Mouse (Mus musculus): Measurements from ENCODE around the gene Ggta1. TPM values are rescaled to one million over a fixed set of nuclear protein-coding genes. Genes with fewer than 3 reads are reported as not detected.

Gene Ggta1
- total RNA-seq (2021), result 1 to 10 TPM; 4.7 to 6.1 TPM
- long read RNA-seq, partial matches to known transcripts, result 0 of 2 reads
- long read RNA-seq, other reads (novel, unspliced or antisense), result 1 of 2 reads

DNA sequence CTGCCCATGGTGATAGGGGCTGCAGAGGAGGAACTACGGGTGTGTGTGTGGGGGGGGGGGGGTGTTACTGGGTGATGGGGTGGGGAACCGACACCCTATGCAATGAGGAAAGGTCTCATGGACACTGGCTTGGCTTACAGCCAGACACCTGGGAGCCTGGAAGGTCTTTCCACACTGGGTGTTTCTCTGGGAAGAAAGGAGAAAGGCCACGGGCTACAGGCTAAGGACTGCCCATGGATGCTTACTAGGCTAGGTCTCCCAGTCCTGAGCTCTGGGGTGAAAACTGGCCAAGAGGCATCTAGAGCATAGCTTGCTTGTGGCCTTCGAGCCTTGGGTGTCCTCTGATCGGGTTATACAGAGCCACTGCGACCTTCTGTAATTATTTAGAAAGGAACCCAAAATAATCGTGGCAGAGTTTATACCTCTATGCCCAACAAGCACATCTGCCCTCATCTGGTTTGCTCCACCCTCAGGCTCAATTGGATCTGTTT is at the start of gene Ggta1:
TSS of gene Ggta1 (minus strand) at position 441 of the 491 bp plus-strand sequence.
- no peak for DNase-seq (ENCODE audit: low spot score in 2 of 2)

DNA sequence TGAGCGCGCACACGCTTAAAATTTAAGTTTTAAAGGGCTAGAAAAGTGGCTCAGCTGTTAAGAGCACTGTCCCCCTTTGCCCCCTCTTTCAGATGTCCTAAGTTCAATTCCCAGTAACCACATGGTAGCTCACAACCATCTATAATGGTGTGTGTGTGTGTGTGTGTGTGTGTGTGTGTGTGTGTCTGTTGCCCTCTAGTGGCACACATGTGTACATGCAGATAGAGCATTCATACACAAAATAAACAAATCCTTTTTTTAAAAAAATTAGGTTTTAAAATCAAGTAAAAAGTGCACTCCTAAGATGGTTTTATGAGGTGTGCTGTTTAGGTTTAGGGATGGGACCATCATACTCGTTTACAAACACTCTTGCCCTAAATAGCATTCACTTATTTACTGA is 49.2 kb upstream of the Ggta1 start:
- DNase-seq (ENCODE audit: low spot score in 2 of 2), result no peak

DNA sequence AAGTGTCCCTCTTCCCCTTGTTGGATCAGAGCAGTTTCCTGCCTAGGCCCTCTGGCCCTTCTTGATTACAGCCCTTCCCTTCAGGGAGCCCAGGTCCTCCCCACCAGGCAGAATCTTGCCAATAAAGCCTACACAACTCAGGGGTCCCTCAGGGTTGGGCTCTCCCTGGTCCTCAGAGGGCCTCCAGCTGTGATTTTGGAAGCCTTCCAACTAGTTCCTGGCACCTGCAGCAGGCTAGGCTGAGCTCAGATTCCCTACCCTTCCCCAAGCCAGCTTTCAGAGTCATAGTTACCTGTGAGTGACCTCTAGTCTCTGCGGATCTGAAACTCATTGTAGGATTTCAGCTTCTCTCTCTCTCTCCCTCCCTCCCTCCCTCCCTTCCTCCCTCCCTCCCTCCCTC is 47.9 kb upstream of the Ggta1 start:
- DNase-seq (ENCODE audit: low spot score in 2 of 2), result no peak

DNA sequence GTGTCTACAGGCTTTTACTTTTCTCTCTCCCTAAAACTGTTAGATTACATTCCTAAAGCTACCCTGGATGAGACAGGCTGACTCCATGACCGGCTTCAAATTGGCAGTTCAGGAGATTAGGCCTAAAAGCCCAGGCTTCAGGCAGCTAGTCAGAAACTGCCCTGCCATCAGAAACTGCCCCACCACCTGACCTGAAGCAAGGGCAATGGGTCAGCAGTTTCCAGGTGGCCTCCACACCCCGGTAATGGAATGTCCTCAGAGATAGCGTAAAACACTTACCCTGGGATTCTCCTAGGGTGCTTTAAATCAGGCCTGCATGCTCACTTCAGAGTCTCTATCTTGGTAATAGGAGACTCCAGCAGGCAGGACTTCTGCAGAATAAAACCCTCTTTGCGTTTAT is 46.9 kb upstream of the Ggta1 start:
- no peak for DNase-seq (ENCODE audit: low spot score in 2 of 2)

DNA sequence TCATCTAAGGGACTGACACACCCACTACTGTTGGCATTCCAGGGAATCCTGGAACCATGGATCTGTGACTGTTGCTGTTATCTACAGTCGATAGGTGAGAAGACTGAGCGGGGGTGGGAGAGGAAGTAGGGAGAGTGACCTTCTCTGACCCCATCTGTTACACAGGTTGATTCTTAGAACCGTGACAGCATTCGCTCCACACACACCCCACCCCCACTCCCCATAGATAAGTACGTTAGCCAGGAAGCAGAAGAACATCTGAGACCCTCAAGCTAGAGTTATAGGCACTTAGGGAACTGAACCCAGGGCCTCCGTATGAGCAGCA is 46.3 kb upstream of the Ggta1 start:
- DNase-seq (ENCODE audit: low spot score in 2 of 2), result no peak

DNA sequence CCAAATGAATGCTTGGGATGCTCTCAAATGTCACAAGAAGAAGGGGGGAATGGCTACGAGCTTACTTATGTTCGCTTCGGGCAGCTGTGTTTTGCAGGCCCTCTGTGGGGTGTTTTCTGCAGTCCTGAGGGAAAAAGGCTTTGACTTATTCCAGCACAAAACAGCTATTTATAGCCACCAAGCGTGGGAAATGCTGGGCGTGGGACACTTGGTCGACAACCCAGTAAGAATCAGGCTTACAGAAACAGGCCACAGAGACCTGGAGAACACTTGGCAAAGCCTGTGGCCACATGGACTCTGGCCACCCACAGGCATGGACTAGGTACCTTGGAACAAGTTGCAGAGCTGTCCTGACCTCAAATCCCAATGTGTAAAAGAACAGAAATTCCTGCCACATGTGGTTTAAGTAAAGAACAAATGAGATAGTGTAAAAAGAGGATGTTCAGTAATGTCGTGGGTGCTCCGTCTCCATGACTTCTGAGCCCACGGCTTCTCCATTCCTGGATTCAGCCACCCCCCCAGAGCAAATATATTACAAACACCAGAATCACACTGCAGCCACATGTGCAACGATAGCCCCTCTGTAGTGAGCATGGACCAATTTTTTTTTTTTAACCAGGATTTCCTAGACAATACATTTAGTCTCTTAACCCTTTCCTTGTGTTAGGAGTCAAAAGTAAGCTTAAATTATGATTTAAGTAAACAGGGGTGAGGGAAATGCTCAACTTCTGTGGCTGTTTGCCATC is 45.7 kb upstream of the Ggta1 start:
- DNase-seq (ENCODE audit: low spot score in 2 of 2), result peak; percentile 38 to 39

DNA sequence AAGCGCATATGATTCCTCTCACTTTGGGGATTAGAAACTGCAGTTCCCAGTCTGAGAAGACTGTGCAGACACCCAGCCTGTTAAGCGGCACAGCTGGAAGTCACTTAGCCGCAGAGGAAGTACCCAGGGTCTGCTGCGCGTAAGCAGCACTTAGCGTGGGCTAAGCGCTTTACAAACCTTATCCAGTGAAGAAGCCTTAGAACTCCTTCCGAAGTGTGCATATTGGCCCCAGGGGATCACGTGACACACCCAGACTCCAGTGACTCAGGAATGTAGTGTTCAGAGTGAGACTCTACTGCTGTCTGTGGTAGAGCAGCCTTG is 44.1 kb upstream of the Ggta1 start:
- DNase-seq (ENCODE audit: low spot score in 2 of 2), result peak in 1 of 2 experiments; percentile 31

DNA sequence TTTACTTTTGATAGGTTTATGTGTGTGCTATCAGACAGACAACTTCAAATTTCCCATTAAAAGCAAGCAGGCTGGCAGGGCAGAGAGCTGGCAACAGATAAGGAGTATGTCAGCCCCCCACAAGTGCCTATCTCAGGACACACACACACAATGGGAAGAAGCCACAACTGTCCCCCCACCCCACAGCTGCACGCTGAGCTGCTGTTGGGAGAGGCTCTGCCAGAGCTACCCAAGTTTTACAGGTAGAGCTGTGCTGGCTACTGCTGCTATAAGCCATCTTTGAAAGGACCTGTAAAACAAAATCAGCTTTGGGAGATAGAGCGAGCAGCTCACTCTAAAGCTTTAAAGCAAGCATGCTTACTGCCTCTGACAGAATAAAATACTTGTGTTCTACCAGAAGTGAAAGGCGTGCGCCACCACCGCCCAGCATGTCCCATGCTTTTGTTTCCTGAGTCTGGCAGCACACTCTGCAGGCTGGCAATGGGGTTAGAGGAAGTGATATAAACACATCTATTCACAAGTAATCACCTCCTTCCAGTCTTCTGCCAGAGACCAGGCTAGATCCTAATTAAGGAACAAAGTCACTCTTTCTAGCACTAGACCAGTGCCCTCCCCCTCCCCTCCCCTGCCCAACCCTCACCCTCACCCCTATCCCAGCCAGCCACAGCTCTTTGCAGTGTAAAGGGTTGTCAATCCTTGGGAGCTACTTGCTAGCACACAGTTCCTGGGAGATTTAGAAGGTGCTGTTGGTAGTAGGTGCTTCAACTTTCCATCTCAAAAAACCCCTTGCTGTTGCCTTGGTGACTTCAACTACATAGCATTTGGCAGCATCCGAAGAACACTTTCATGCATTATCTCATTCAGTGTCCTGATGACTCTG is 43.5 kb upstream of the Ggta1 start:
- DNase-seq (ENCODE audit: low spot score in 2 of 2), result peak; percentile 53 to 60

DNA sequence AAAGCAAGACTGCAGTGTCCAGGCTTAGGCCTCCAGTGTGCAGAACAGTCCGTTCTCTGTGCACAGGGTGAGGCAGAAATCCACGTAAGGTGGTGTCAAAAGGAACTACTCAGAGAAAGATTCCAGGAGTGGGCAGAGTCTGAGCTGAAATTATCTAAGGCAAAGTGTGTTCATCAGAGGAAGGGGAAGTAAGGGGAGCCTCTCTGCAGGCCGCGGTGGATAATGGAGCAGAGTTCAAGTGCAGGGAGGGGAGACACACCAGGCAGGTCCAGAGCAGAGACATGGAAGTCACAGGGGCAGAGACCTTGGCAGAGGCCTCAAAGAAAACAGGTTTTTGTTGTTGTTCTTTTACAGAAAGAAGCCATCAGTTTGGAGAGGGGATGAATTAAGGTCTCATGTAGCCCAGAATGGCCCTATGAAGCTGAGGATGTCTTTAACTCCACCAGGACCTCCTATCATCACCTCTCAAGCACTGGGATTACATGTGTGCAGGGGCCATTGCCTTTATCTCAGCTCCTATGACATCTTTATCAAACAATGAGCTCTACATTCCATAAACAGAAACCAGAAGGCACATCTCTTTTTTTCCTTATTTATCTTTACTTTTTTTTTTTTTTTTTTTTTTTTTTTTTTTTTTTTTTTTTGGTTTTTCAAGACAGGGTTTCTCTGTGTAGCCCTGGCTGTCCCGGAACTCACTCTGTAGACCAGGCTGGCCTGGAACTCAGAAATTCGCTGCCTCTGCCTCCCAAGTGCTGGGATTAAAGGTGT is 42.7 kb upstream of the Ggta1 start:
- DNase-seq (ENCODE audit: low spot score in 2 of 2), result no peak

DNA sequence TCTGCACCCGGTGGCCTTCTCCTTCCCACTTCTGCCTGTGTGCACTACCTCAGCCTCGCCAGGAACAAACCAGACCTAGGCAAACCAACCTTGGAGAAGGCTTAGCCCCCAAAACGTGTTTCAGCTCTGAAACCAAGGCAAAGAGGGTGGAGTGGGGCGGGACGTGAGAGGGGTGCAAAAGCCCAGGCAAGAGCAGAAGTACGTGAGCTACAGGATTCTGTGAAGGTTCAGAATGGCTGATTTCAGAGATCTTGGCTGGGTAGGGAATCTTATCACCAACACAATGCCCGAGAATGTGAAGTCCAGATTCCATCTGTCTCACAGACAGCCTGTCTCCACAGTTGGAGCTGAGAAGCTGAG is 41.4 kb upstream of the Ggta1 start:
- DNase-seq (ENCODE audit: low spot score in 2 of 2), result no peak

DNA sequence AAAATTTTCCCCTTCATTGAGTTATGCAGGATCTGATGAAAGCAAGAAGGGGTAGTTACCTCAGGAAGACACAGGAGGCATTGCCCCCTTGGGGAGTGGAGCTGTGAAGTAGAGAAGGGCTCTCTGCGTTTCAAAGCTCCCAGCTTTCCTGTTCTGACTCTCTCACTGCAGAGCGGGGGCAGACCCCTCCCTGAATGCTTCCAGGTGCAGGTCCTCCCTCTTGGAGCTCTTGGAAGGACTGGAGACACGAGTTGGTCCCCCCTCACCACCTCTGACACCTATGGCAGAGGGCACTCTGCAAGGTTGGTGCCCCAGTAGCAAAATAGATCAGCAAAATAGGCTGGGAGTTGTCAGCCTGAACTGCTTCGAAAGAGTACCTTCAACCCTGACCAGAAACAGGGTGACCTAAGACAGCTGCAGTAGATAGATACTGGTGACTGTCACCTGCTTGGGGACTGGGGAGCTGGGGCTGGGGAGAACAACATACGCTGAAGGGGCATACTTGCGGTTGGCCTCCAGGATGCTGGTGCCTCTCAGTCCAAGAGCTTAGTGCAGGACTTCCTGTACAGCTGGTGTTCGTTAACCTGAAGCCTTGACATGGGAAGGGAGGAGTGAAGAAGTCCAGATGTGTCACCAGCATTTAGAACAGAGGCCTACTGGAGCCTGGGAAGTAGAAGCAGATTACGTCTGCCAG is 40.8 kb upstream of the Ggta1 start:
- DNase-seq (ENCODE audit: low spot score in 2 of 2), result no peak

DNA sequence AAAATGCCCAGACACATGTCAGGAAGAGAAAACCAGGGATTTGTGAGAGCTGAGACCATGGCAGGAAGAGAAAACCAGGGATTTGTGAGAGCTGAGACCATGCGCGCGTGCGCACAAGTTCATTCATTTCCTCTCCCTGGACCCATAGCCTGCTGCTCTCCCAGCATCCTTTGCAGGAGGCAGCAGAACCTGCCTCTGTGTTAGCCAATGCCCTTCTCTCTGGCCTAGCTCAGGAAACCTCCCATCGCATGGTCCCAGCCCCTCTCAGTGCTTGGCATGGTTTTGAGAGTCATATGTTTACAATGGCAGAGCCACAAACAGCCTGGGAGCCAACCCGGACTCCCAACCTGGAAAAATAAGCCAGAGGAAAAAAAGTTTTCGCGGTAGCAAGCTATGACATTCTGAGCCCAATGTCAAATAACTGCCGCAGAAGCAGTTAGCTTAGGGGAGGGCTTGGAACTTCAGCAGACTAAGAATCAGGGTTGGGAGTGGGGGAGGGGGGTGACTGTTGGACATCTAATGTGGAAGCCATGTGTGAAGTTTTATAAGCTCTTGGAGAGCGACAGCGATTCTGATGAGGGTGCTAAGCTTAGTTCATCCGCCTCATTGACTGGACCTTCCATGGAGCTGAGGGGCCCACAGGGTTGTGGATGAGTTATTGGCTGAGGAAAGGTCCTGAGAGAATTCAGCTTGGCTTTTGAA is 40.1 kb upstream of the Ggta1 start:
- no peak for DNase-seq (ENCODE audit: low spot score in 2 of 2)

DNA sequence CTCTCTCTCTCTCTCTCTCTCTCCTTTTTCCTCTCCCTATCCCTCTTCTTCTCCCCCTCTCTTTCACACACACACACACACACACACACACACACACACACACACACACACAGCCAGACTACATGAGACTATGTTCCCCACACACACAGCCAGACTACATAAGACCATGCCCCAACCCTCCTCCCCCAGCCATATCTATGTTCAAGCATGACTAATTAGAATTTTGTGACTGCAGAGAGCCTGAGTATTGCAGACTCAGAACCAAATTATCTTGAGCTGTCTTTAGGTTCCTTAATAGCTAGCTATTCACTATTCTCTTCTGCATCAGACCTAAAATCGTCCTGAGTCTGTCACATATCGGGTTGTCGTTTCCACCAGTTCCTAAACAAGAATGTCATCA is 39.5 kb upstream of the Ggta1 start:
- no peak for DNase-seq (ENCODE audit: low spot score in 2 of 2)

DNA sequence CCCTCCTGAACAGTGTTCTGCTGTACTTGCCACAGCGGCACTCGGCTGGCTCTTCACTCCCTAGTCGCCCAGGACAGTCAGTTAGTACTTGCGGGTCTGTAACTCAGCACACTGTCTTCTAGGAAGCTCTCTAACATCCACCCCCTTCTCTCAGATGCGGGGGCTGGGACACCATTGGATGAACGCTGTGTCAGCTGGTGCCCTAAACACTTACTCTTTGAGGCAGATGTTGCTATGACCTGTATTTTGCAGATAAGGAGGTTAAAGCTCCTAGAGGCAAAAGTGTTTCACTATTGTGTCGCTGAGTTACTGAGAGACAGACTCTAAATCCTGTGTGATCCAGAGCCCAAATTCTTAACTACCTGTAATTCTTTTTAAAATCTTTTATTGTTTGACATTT is 36.4 kb upstream of the Ggta1 start:
- DNase-seq (ENCODE audit: low spot score in 2 of 2), result no peak

DNA sequence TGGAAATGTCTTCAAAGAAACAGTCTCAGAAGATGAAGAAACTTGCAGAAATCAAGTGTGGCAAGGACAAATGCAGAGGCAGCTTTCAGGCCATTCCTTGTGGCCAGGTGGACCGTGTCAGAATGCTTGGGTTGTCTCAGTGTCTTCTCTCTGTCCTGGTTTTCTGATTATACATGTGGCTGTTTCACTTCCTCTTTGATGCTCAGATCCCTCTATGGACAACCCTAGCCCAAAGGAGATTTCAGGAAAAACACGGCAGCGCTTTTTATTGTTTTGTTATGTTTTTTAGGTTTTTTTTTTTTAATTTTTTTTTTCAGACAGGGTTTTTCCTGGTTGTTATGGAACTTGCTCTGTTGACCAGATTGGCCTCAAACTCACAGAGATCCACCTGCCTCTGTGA is 35.9 kb upstream of the Ggta1 start:
- no peak for DNase-seq (ENCODE audit: low spot score in 2 of 2)

DNA sequence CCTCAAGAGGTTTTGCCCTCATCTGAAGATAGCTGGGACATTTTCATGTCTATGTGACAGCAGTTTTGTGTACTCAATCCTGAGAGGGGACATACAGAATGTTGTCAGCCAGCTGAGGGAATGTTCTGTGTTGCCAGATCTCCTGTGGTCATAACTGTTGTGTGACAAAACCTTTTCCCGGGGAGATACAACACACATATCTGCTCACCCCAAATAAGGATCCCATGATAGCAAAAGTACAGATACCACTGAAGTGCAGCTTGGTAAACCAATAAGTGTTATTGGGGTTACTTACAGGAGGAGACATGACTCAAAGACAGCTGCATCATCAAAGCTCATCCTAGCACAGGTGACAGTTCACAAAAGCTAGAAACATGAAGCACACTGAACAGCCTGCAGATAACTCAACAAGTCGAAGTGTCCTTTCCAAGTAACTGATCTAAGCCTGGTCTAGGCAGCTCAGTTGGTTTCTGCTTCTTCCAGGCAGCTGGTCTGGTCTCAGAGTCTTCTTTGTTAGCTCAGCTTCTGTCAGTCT is 34.7 kb upstream of the Ggta1 start:
- DNase-seq (ENCODE audit: low spot score in 2 of 2), result no peak

DNA sequence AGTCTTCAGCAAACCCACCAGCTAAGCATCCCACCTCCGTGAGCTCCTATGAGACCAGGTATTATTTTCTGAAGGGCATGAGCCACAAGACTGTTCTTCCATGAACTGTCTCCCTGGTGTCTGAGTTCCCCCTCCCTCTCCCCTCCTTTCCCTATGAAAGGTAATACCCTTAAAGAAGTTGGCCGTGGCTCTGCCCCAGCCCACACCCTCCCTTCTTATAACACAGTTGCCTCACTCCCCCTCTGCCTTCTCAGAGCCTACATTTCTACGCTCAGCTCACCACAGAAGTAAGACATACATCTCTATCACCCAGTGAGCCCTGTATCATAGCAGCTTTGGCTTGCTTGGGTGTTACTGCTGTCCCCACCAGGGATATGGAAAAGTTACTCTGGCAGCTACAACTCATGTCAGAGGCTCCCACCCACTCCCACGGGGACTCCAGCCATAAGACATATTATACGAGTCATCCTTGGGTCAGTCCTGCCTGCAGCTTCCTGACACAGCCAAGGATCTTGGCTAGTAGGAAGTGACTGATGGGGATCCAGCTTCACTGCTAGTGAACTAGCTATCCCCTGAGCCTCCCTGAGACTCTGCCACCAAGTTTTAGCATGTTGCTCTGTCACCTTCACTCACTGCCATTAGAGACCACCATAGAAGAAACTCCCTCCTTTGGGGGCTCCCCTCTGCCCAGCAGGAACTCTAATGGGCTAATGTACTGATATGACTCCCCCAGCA is 33.4 kb upstream of the Ggta1 start:
- no peak for DNase-seq (ENCODE audit: low spot score in 2 of 2)

DNA sequence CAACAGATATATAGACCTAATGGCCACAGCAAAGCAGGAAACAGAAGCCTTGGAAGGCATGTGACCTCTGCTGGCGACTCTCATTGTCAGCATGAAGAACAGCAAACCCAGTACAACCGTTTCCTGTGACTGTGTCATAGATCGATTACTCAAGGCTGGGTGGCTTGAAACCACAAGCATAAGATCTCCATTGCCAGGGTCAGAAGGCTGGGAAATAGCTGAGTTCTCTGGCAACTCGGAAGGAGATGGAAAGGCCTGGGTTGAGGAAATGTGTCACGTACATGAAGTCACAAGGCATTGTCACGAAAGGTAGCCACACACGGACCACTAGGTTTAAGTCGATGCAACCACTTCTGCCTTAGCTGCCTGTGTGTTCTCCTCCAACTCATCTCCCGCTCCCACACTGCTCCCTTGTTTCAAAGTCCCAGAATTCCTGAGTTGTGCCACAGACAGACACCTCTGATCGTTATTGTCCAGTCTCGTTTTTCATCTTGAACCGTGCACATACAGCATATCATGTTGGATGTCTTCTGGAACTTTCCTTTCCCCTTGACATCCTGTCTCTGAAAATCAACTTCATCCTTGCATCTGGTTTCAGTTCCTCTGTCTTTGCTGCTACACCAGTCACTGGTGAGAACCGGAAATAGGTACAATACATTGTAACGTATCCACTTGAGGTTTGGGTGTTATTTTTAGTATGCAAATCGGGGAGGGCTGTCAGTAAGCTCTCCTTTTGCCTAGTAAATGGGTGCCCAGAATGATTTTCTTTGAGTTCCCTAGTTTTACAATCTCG is 32.7 kb upstream of the Ggta1 start:
- DNase-seq (ENCODE audit: low spot score in 2 of 2), result no peak

DNA sequence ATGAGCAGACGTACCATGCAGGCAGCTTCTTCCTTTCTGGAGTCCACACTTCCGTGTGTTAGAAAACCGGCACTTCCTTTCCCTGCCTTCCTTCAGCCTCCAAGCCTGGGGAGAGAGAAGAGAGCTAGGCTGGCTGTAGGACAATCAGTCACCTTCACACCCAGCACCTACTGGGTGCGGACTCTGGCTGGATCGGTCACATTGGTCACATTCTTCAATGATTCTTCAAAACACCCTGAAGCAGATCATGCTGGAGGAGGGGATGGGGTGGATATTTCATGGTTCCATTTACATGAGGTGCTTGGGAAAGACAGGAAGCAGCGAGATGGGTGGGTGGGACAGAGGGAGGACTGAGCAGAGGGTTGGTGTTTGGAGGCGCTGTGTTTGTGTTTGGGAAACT is 30.5 kb upstream of the Ggta1 start:
- DNase-seq (ENCODE audit: low spot score in 2 of 2), result no peak

Measured in layer of hippocampus, postnatal 10 days (tissue).